Mouse (Mus musculus) heart, postnatal 0 days (tissue): ENCODE data around the gene Troap.

Source experiments
- CTCF ChIP-seq: IDR thresholded peaks from 2 replicates; pipeline ENCODE4 v1.5.1; 2016; ENCODE audit warnings: antibody characterized with exemption, control low read depth, low read depth
- EP300 ChIP-seq: IDR thresholded peaks from 2 replicates; pipeline ENCODE4 v1.6.1; 2016; ENCODE audit warnings: antibody characterized with exemption, low read depth

DNA sequence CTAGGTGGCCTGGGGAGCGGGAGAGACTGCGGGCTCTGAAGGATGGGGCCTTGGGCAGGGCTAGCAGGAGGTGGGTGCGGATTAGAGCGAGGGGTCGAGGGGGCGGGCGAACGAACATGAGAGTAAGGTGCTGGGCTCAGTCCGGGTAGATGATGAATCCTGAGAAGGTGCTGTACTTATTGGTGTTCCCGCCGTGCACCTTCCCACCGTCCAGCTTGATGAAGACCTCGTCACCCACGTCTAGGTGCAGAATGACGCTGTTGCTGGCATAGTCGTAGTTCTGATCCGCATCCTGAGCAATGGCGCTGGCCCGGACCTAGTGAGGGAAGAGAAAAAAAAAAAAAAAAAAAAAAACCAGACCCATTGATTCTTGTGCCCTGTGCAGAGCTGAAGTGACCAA lies 10.2 kb downstream of the Troap start:
- TF ChIP-seq CTCF (no peak), EP300 (no peak)
